Mouse (Mus musculus) embryo, embryonic 10 days (tissue): ENCODE measurements around the gene Fnip1.

ENCODE experiments used
- DNase-seq: peaks from one replicate; pipeline ENCODE4 v3.0.0-alpha.2; 2015; ENCODE audit warnings: low spot score

Gene Fnip1

DNA sequence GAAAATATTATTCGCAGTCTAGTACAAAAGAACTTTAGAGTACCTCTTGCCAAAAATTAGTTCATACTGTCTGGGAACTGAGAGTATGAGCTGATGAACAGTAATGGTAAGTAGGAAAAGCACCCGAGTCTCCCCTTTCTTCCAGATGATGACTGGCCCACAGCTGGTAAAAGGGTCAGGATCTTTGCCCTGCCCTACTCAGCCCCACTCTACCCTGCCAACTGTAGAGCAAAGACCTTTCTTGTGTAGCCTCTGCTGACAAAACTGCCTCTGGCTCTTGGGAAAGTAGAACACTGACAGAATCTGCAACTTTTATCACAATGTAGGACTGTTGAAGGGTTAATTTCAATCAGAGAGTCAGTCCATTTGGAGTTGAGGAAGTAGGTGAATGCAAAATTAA is 117.0 kb downstream of the Fnip1 start:
- DNase-seq = no peak

DNA sequence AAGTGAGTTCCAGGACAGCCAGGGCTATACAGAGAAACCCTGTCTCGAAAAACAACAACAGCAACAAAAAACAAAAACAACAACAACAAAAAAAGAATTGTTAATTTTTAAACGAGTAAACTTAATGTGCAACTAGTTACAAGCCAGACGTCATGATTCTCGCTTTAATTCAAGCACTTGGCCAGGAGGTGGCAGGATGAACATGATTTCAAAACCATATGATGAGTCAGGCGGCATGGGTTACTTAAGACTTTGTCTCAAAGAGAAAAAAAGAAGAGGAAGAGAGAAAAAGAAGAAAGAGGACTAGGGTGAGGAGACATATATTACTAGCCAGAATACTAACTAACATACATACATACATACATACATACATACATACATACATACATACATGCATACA is 124.8 kb downstream of the Fnip1 start:
- no peak for DNase-seq
